Mouse (Mus musculus): ENCODE measurements at regions not wholly inside any gene's neighbourhood (a gene's known extent, or its start where the extent isn't known, plus 50 kb on each side); places are given as distances from the start of the nearest gene placed in this dataset.

GRCm38 (mm10) chr9:101410348-101410747 is 158.8 kb upstream of the Ppp2r3a start:
- intact Hi-C loops (cut with DNase I): no loop called here

GRCm38 (mm10) chr9:101408116-101408515 is 156.5 kb upstream of the Ppp2r3a start:
- intact Hi-C loops (cut with DNase I): loop anchor here (10.0 kb wide), 1 partner anchor 213 kb away; no protein-coding TSS in a partner anchor
- no peak for DNase-seq

More at GRCm38 (mm10) chr9:101410348-101410747, 158.8 kb upstream of the Ppp2r3a start:
- no peak for DNase-seq

GRCm38 (mm10) chr9:101407141-101407540 is 155.5 kb upstream of the Ppp2r3a start:
- intact Hi-C loops (cut with DNase I): loop anchor here (10.0 kb wide), 1 partner anchor 212 kb away; no protein-coding TSS in a partner anchor
- no peak for DNase-seq

GRCm38 (mm10) chr9:101404441-101405081 is 153.0 kb upstream of the Ppp2r3a start:
- intact Hi-C loops (cut with DNase I): loop anchor here (10.0 kb wide), 1 partner anchor 210 kb away; no protein-coding TSS in a partner anchor
- DNase-seq: no peak

GRCm38 (mm10) chr9:101404034-101404433 is 152.4 kb upstream of the Ppp2r3a start:
- intact Hi-C loops (cut with DNase I): loop anchor here (10.0 kb wide), 1 partner anchor 209 kb away; no protein-coding TSS in a partner anchor
- no peak for DNase-seq

- no peak for DNase-seq
- intact Hi-C loops (cut with DNase I): loop anchor here (10.0 kb wide), 1 partner anchor 208 kb away; no protein-coding TSS in a partner anchor
Observed at GRCm38 (mm10) chr9:101402544-101403194, 151.1 kb upstream of the Ppp2r3a start.

- intact Hi-C loops (cut with DNase I): loop anchor here (10.0 kb wide), 1 partner anchor 207 kb away; no protein-coding TSS in a partner anchor
- DNase-seq: no peak
Observed at GRCm38 (mm10) chr9:101401416-101401815, 149.8 kb upstream of the Ppp2r3a start.

- intact Hi-C loops (cut with DNase I): no loop called here
- no peak for DNase-seq
Observed at GRCm38 (mm10) chr9:101398858-101399257, 147.3 kb upstream of the Ppp2r3a start.

GRCm38 (mm10) chr9:101369380-101369779 is 117.8 kb upstream of the Ppp2r3a start:
- intact Hi-C loops (cut with DNase I): no loop called here
- DNase-seq: no peak

- intact Hi-C loops (cut with DNase I): no loop called here
- no peak for DNase-seq
Observed at GRCm38 (mm10) chr9:101356607-101357006, 105.0 kb upstream of the Ppp2r3a start.

- intact Hi-C loops (cut with DNase I): no loop called here
- no peak for DNase-seq
Observed at GRCm38 (mm10) chr9:101348771-101349170, 97.2 kb upstream of the Ppp2r3a start.

- no peak for DNase-seq
- intact Hi-C loops (cut with DNase I): no loop called here
Observed at GRCm38 (mm10) chr9:101342887-101343286, 91.3 kb upstream of the Ppp2r3a start.

- intact Hi-C loops (cut with DNase I): no loop called here
- DNase-seq: no peak
Observed at GRCm38 (mm10) chr9:101340796-101341465, 89.3 kb upstream of the Ppp2r3a start.

GRCm38 (mm10) chr9:101329032-101329824 is 77.6 kb upstream of the Ppp2r3a start:
- intact Hi-C loops (cut with DNase I): no loop called here
- DNase-seq: peak in 1 of 2 experiments; percentile 13

- no peak for DNase-seq
- intact Hi-C loops (cut with DNase I): no loop called here
Observed at GRCm38 (mm10) chr9:101326961-101327360, 75.4 kb upstream of the Ppp2r3a start.

- intact Hi-C loops (cut with DNase I): loop anchor here (2.0 to 5.0 kb wide), 2 partner anchors 79 to 693 kb away; no protein-coding TSS in a partner anchor
- peak in 1 of 2 experiments; percentile 15 for DNase-seq
Observed at GRCm38 (mm10) chr9:101314036-101314435, 62.4 kb upstream of the Ppp2r3a start.

- intact Hi-C loops (cut with DNase I): no loop called here
Observed at GRCm38 (mm10) chr9:101306408-101306935, 54.9 kb upstream of the Ppp2r3a start.

GRCm38 (mm10) chr9:101305730-101306129 is 54.1 kb upstream of the Ppp2r3a start:
- no peak for DNase-seq
- intact Hi-C loops (cut with DNase I): no loop called here

More at GRCm38 (mm10) chr9:101306408-101306935, 54.9 kb upstream of the Ppp2r3a start:
- DNase-seq: no peak
